Mouse (Mus musculus): Measurements from ENCODE around the gene Plpp3.

DNA sequence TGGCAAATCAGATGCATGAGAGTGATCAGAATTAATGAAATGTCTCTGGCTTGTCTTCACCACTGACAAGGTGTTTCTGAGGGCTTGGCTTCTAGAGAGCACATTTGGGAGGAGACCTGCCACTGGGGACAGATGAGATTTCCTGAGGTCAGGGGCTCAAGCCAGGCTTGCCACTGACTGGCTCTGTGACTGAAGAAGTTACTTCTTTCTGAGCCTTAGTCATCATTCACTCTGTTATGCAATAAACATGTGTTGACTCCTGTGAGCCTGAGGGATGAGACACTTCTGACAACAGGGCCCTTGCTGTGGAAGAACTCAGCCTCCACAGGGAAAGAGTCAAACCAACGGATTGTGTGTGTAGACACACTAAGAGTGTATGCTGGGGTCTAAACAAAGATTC lies 91.0 kb downstream of the Plpp3 start:
- TF ChIP-seq POLR2A (IDR thresholded peaks at IDR 0.05; ENCODE audit: borderline replicate concordance, extremely low read depth, insufficient read depth, insufficient read length, poor library complexity, severe bottlenecking) (no peak), CTCF (IDR thresholded peaks at IDR 0.05; ENCODE audit: borderline replicate concordance, extremely low read depth, insufficient read depth, insufficient read length) (no peak)

Data from brain, embryonic 14.5 days (tissue).